ENCODE assay signal across 11 mouse cellular contexts in genomic region chr12:41314811-41315461, GRCm38 (mm10).
DNase-seq lines count a peak whose midpoint lies in the region; ATAC-seq and TF ChIP-seq lines count a peak whose summit lies in the region.
"Had no signal": no experiment of that assay in that cellular context is flagged by ENCODE, and none has a peak within 500 bp of the region (broad histone marks: within the 10 kb centered on the region; RNA-seq: fewer than 3 reads in every experiment).

No protein-coding gene starts in this region.

- ATAC-seq in kidney, embryonic 16.5 days (ENCODE audit: low FRiP score, low TSS enrichment): peak; percentile 87
- peak; percentile 75 for ATAC-seq in hindbrain, embryonic 13.5 days (ENCODE audit: low FRiP score)
- peak; percentile 90 for ATAC-seq in neural tube, embryonic 11.5 days (ENCODE audit: insufficient read depth, low FRiP score, low TSS enrichment)
- ATAC-seq: CD4-positive, CD25-positive, alpha-beta regulatory T cell, adult 4 months had no signal

- no peak for TF ChIP-seq EP300 in heart, adult 2 months (IDR thresholded peaks at IDR 0.05; ENCODE audit: insufficient read depth, low read depth, low read length)

- H3K79me2 ChIP-seq in heart, adult 2 months (replicated peaks; ENCODE audit: control insufficient read depth, insufficient read depth, low read length): no peaks in the 10 kb centered on the region

- H3K27ac ChIP-seq in kidney, embryonic 16.5 days (ENCODE audit: low read length): peak overlapping the region; percentile 14; the same call in 1 of the 2 replicates
- H3K27ac ChIP-seq in hindbrain, embryonic 13.5 days: peak overlapping the region; percentile 45
- H3K27ac ChIP-seq in neural tube, embryonic 11.5 days (ENCODE audit: low read depth, low read length): peak overlapping the region; percentile 62
- H3K27ac ChIP-seq in heart, adult 2 months: no peak overlapping the region
- H3K27ac ChIP-seq: heart, embryonic 10.5 days had no signal

- WGBS in kidney, embryonic 16.5 days: 10% methylated on average over 11 of the region's 11 CpGs
- 5% methylated on average over 11 of the region's 11 CpGs for WGBS in hindbrain, embryonic 13.5 days
- WGBS in neural tube, embryonic 11.5 days: 4% methylated on average over 11 of the region's 11 CpGs
- 66% methylated on average over 11 of the region's 11 CpGs for WGBS in heart, adult 2 months

- TF ChIP-seq CTCF in heart, adult 2 months (IDR thresholded peaks at IDR 0.05): no peak

- no peaks in the 10 kb centered on the region for H3K36me3 ChIP-seq in kidney, embryonic 16.5 days (ENCODE audit: insufficient read depth, low read length)
- no peaks in the 10 kb centered on the region for H3K36me3 ChIP-seq in hindbrain, embryonic 13.5 days
- no peaks in the 10 kb centered on the region for H3K36me3 ChIP-seq in neural tube, embryonic 11.5 days (ENCODE audit: control insufficient read depth, insufficient read depth, low read length)
- H3K36me3 ChIP-seq in heart, adult 2 months (ENCODE audit: control insufficient read depth, insufficient read depth, low read length): no peaks in the 10 kb centered on the region
- H3K36me3 ChIP-seq: heart, embryonic 10.5 days had no signal

- 0 out of 2 replicates have a peak overlapping the region, but pooled peaks have one; percentile 9 for H3K9ac ChIP-seq in kidney, embryonic 16.5 days (replicated peaks; ENCODE audit: low read length)
- peak overlapping the region; percentile 36; the same call in 1 of the 2 replicates for H3K9ac ChIP-seq in hindbrain, embryonic 13.5 days
- H3K9ac ChIP-seq in neural tube, embryonic 11.5 days (ENCODE audit: low read length): no peak overlapping the region
- no peak overlapping the region for H3K9ac ChIP-seq in heart, adult 2 months (ENCODE audit: low read depth, low read length)

- TF ChIP-seq POLR2A in heart, adult 2 months (IDR thresholded peaks at IDR 0.05; ENCODE audit: insufficient read depth, low read depth, low read length): no peak

- H3K4me2 ChIP-seq in kidney, embryonic 16.5 days (replicated peaks; ENCODE audit: low read depth, low read length): peak overlapping the region; percentile 36
- H3K4me2 ChIP-seq in hindbrain, embryonic 13.5 days: peak overlapping the region; percentile 42
- peak overlapping the region; percentile 24 for H3K4me2 ChIP-seq in neural tube, embryonic 11.5 days (ENCODE audit: low read depth)

- H3K9me3 ChIP-seq in kidney, embryonic 16.5 days (ENCODE audit: low read length): no peaks in the 10 kb centered on the region
- no peaks in the 10 kb centered on the region for H3K9me3 ChIP-seq in hindbrain, embryonic 13.5 days
- H3K9me3 ChIP-seq in neural tube, embryonic 11.5 days (ENCODE audit: control insufficient read depth, low read length): no peaks in the 10 kb centered on the region
- H3K9me3 ChIP-seq: heart, embryonic 10.5 days had no signal

- peaks cover 10% of the 10 kb centered on the region for H3K4me1 ChIP-seq in kidney, embryonic 16.5 days (ENCODE audit: insufficient read depth, low read length)
- peaks cover 9% of the 10 kb centered on the region for H3K4me1 ChIP-seq in hindbrain, embryonic 13.5 days (replicated peaks)
- no peaks in the 10 kb centered on the region for H3K4me1 ChIP-seq in neural tube, embryonic 11.5 days (ENCODE audit: control insufficient read depth, insufficient read depth, low read length)
- no peaks in the 10 kb centered on the region for H3K4me1 ChIP-seq in heart, adult 2 months (ENCODE audit: control insufficient read depth, insufficient read depth, low read length)

- no peaks in the 10 kb centered on the region for H3K27me3 ChIP-seq in kidney, embryonic 16.5 days (ENCODE audit: insufficient read depth, low read length)
- H3K27me3 ChIP-seq in hindbrain, embryonic 13.5 days: no peaks in the 10 kb centered on the region
- no peaks in the 10 kb centered on the region for H3K27me3 ChIP-seq in neural tube, embryonic 11.5 days (ENCODE audit: control insufficient read depth, insufficient read depth, low read length)
- H3K27me3 ChIP-seq in heart, adult 2 months (ENCODE audit: control insufficient read depth, insufficient read depth, low read length): no peaks in the 10 kb centered on the region

- intact Hi-C loops in heart, adult 2 months (cut with DNase I): no loop called here

- H3K4me3 ChIP-seq in kidney, embryonic 16.5 days (ENCODE audit: low read length): 0 out of 2 replicates have a peak overlapping the region, but pooled peaks have one; percentile 10
- H3K4me3 ChIP-seq in hindbrain, embryonic 13.5 days: peak overlapping the region; percentile 5; the same call in 1 of the 2 replicates
- H3K4me3 ChIP-seq in neural tube, embryonic 11.5 days (ENCODE audit: low read depth, low read length): no peak overlapping the region
- no peak overlapping the region for H3K4me3 ChIP-seq in heart, adult 2 months
- H3K4me3 ChIP-seq: heart, embryonic 10.5 days had no signal

- DNase-seq in kidney, postnatal 36 days: no peak
- peak; percentile 59 for DNase-seq in embryo, embryonic 9.5 days (ENCODE audit: extremely low spot score)
- peak; percentile 56 for DNase-seq in neural tube, embryonic 11.5 days (ENCODE audit: low spot score)
- no peak for DNase-seq in cerebellum, adult 9-11 months
- DNase-seq in heart, adult 2 months: no peak
- no peak for DNase-seq in testis, postnatal 14 days (ENCODE audit: low spot score)
- DNase-seq: lung, postnatal 4 days had no signal

Comparison
In these comparisons a context has a peak if more than half of its experiments do, and no peak if none do; other contexts are left out.
1. H3K4me3 ChIP-seq: peak in kidney, embryonic 16.5 days (single experiment) and hindbrain, embryonic 13.5 days (single experiment); none in neural tube, embryonic 11.5 days (single experiment) and heart, adult 2 months (single experiment).
2. H3K9ac ChIP-seq: peak in kidney, embryonic 16.5 days (single experiment) and hindbrain, embryonic 13.5 days (single experiment); none in neural tube, embryonic 11.5 days (single experiment) and heart, adult 2 months (single experiment).
3. DNase-seq: peak in embryo, embryonic 9.5 days (single experiment) and neural tube, embryonic 11.5 days (single experiment); none in kidney, postnatal 36 days (0 of 2), cerebellum, adult 9-11 months (single experiment), heart, adult 2 months (0 of 2) and testis, postnatal 14 days (single experiment).
4. Peak in every context shown above with its lines, with median percentiles within 50 percentile points of each other: ATAC-seq and H3K4me2 ChIP-seq.